Mouse (Mus musculus): ENCODE data around the gene Ror1. TPM values are rescaled to one million over a fixed set of nuclear protein-coding genes. Genes with fewer than 3 reads are reported as not detected.

The Ror1 gene
- total RNA-seq (2022): 1 to 10 TPM; 2.9 to 3.8 (median 3.3) TPM

GRCm38 (mm10) chr4:100095685-100096595, at the start of gene Ror1:
Gene Ror1, plus strand, starts transcription at chr4:100095791.
- peak; percentile 89 for DNase-seq (ENCODE audit: low spot score)

GRCm38 (mm10) chr4:100047066-100047465, 48.5 kb upstream of the Ror1 start:
- DNase-seq (ENCODE audit: low spot score): no peak

- peak; percentile 36 for DNase-seq (ENCODE audit: low spot score)
These were observed 47.1 kb upstream of the Ror1 start for GRCm38 (mm10) chr4:100048351-100048950.

GRCm38 (mm10) chr4:100051767-100052166, 43.8 kb upstream of the Ror1 start:
- DNase-seq (ENCODE audit: low spot score): no peak

- DNase-seq (ENCODE audit: low spot score): no peak
These were observed 43.3 kb upstream of the Ror1 start for GRCm38 (mm10) chr4:100052258-100052657.

GRCm38 (mm10) chr4:100056046-100056445, 39.5 kb upstream of the Ror1 start:
- peak; percentile 47 for DNase-seq (ENCODE audit: low spot score)

- DNase-seq (ENCODE audit: low spot score): no peak
These were observed 39.1 kb upstream of the Ror1 start for GRCm38 (mm10) chr4:100056446-100056845.

- no peak for DNase-seq (ENCODE audit: low spot score)
These were observed 38.2 kb upstream of the Ror1 start for GRCm38 (mm10) chr4:100057381-100057780.

GRCm38 (mm10) chr4:100058631-100059030, 37.0 kb upstream of the Ror1 start:
- no peak for DNase-seq (ENCODE audit: low spot score)

GRCm38 (mm10) chr4:100059811-100060210, 35.8 kb upstream of the Ror1 start:
- DNase-seq (ENCODE audit: low spot score): no peak

- no peak for DNase-seq (ENCODE audit: low spot score)
These were observed 34.1 kb upstream of the Ror1 start for GRCm38 (mm10) chr4:100061396-100062066.

GRCm38 (mm10) chr4:100065686-100066085, 29.9 kb upstream of the Ror1 start:
- DNase-seq (ENCODE audit: low spot score): no peak

- no peak for DNase-seq (ENCODE audit: low spot score)
These were observed 25.5 kb upstream of the Ror1 start for GRCm38 (mm10) chr4:100070101-100070500.

- no peak for DNase-seq (ENCODE audit: low spot score)
These were observed 1.1 kb downstream of the Ror1 start for GRCm38 (mm10) chr4:100096596-100097181.

- no peak for DNase-seq (ENCODE audit: low spot score)
These were observed 1.9 kb downstream of the Ror1 start for GRCm38 (mm10) chr4:100097364-100097979.

GRCm38 (mm10) chr4:100101066-100101820, 5.7 kb downstream of the Ror1 start:
- no peak for DNase-seq (ENCODE audit: low spot score)

- DNase-seq (ENCODE audit: low spot score): no peak
These were observed 6.3 kb downstream of the Ror1 start for GRCm38 (mm10) chr4:100101844-100102243.

GRCm38 (mm10) chr4:100104241-100104640, 8.7 kb downstream of the Ror1 start:
- no peak for DNase-seq (ENCODE audit: low spot score)

- no peak for DNase-seq (ENCODE audit: low spot score)
These were observed 12.0 kb downstream of the Ror1 start for GRCm38 (mm10) chr4:100107593-100107992.

- DNase-seq (ENCODE audit: low spot score): no peak
These were observed 13.0 kb downstream of the Ror1 start for GRCm38 (mm10) chr4:100108551-100108950.

GRCm38 (mm10) chr4:100114148-100114547, 18.6 kb downstream of the Ror1 start:
- DNase-seq (ENCODE audit: low spot score): no peak

Measured in heart, adult 8-10 months (tissue).